Mouse (Mus musculus) T-cell, adult 66 days (primary cell): ENCODE results near the gene Mrpl35. TPM values are rescaled to one million over a fixed set of nuclear protein-coding genes. Genes with fewer than 3 reads are reported as not detected.

Experiments used
- total RNA-seq, 2 experiments: library from RNA; stranded (reverse); gene quantifications; 3 replicates in 1 of 2; 4 replicates in 1 of 2; pipeline ENCODE4 v1.2.4; 2023

Mrpl35 gene
- total RNA-seq: 10 to 100 TPM; 25.5 to 31.9 TPM

GRCm38 (mm10) chr6:71826869-71827268, at the start of gene Mrpl35:
TSS of gene Mrpl35 (minus strand) at chr6:71826969.

GRCm38 (mm10) chr6:71830690-71831580, 4.2 kb upstream of the Mrpl35 start, which contains the start of gene Immt:
TSS of gene Immt (plus strand) at chr6:71831331.

Other genes with a start within 250 kb of the Mrpl35 start
- 100 to 1,000 TPM; 128 to 132 TPM for gene Kdm3a, start 194.0 kb downstream of the Mrpl35 start, total RNA-seq
- gene Reep1, start 119.4 kb downstream of the Mrpl35 start, total RNA-seq: under 1 TPM; 0.20 to 0.27 TPM
- gene Immt, start 4.4 kb upstream of the Mrpl35 start, total RNA-seq: 100 to 1,000 TPM; 109 to 124 TPM
- gene Ptcd3, start 81.8 kb upstream of the Mrpl35 start, total RNA-seq: 100 to 1,000 TPM; 104 to 122 TPM
- 10 to 100 TPM; 64.1 to 72.5 TPM for gene Polr1a, start 82.1 kb upstream of the Mrpl35 start, total RNA-seq